Mouse (Mus musculus) ovary, postnatal 36 days (tissue): ENCODE measurements around the gene Rreb1.
A peak's percentile ranks its signal among the peaks of the same experiment; 100 is the strongest.

Experiments
- DNase-seq: peaks from one replicate; pipeline ENCODE4 v3.0.0; 2022; ENCODE audit warnings: low spot score, mixed read lengths

Rreb1 gene

GRCm38 (mm10) chr13:37779251-37779667 lies 1.1 kb downstream of the Rreb1 start:
- DNase-seq, result no peak

- DNase-seq, result no peak
These were observed 3.4 kb downstream of the Rreb1 start for GRCm38 (mm10) chr13:37781557-37781956.

GRCm38 (mm10) chr13:37782144-37782543 lies 3.9 kb downstream of the Rreb1 start:
- DNase-seq, result no peak

- DNase-seq, result no peak
These were observed 5.5 kb downstream of the Rreb1 start for GRCm38 (mm10) chr13:37783676-37784075.

GRCm38 (mm10) chr13:37784226-37784625 lies 6.0 kb downstream of the Rreb1 start:
- DNase-seq, result no peak

GRCm38 (mm10) chr13:37792739-37793336 lies 14.6 kb downstream of the Rreb1 start:
- DNase-seq, result no peak

- DNase-seq, result no peak
These were observed 20.6 kb downstream of the Rreb1 start for GRCm38 (mm10) chr13:37798811-37799210.

GRCm38 (mm10) chr13:37799413-37799812 lies 21.2 kb downstream of the Rreb1 start:
- no peak for DNase-seq

GRCm38 (mm10) chr13:37801101-37802075 lies 23.2 kb downstream of the Rreb1 start:
- no peak for DNase-seq

- DNase-seq, result no peak
These were observed 24.2 kb downstream of the Rreb1 start for GRCm38 (mm10) chr13:37802246-37803003.

GRCm38 (mm10) chr13:37803244-37803643 lies 25.0 kb downstream of the Rreb1 start:
- DNase-seq, result no peak

- DNase-seq, result no peak
These were observed 25.8 kb downstream of the Rreb1 start for GRCm38 (mm10) chr13:37804023-37804422.

GRCm38 (mm10) chr13:37815001-37815400 lies 36.8 kb downstream of the Rreb1 start:
- DNase-seq, result no peak

- DNase-seq, result no peak
These were observed 38.5 kb downstream of the Rreb1 start for GRCm38 (mm10) chr13:37816736-37817135.

GRCm38 (mm10) chr13:37821413-37821812 lies 43.2 kb downstream of the Rreb1 start:
- DNase-seq, result peak; percentile 39

GRCm38 (mm10) chr13:37824331-37824920 lies 46.2 kb downstream of the Rreb1 start:
- DNase-seq, result no peak

- DNase-seq, result peak; percentile 39
These were observed 46.9 kb downstream of the Rreb1 start for GRCm38 (mm10) chr13:37824956-37825645.

- peak; percentile 73 for DNase-seq
These were observed 47.6 kb downstream of the Rreb1 start for GRCm38 (mm10) chr13:37825646-37826280.

GRCm38 (mm10) chr13:37826281-37826993 lies 48.2 kb downstream of the Rreb1 start:
- DNase-seq, result peak; percentile 76

- DNase-seq, result no peak
These were observed 48.7 kb downstream of the Rreb1 start for GRCm38 (mm10) chr13:37826994-37827262.
